In genomic region chr2:75055187-75055543, GRCm38 (mm10) we compare ENCODE assay signal across 8 mouse cellular contexts.
DNase-seq lines count a peak whose midpoint lies in the region; ATAC-seq and TF ChIP-seq lines count a peak whose summit lies in the region.

No protein-coding gene starts in this region.

- H3K27me3 ChIP-seq in forebrain, embryonic 14.5 days (replicated peaks; ENCODE audit: control insufficient read depth, insufficient read depth, low read length) = 0 out of 2 replicates have a peak, but pooled peaks cover 5% of the 10 kb centered on the region
- H3K27me3 ChIP-seq in hindbrain, embryonic 16.5 days (replicated peaks; ENCODE audit: control insufficient read depth, insufficient read depth, low read length) = no peaks in the 10 kb centered on the region; the same call in 1 of the 2 replicates
- H3K27me3 ChIP-seq in limb, embryonic 13.5 days = peaks cover 77% of the 10 kb centered on the region
- no peaks in the 10 kb centered on the region for H3K27me3 ChIP-seq in midbrain, postnatal 0 days (ENCODE audit: insufficient read depth, low read length)

- H3K4me2 ChIP-seq in forebrain, embryonic 14.5 days (ENCODE audit: low read length) = peak overlapping the region; percentile 64
- peak overlapping the region; percentile 71 for H3K4me2 ChIP-seq in hindbrain, embryonic 16.5 days (ENCODE audit: low read length)
- H3K4me2 ChIP-seq in limb, embryonic 13.5 days (replicated peaks) = peak overlapping the region; percentile 67
- H3K4me2 ChIP-seq in midbrain, postnatal 0 days (ENCODE audit: low read depth, low read length, poor library complexity, severe bottlenecking) = peak overlapping the region; percentile 50

- under 1% methylated on average over 6 of the region's 6 CpGs for WGBS in forebrain, embryonic 14.5 days
- WGBS in hindbrain, embryonic 16.5 days = under 1% methylated on average over 6 of the region's 6 CpGs
- WGBS in limb, embryonic 13.5 days = under 1% methylated on average over 6 of the region's 6 CpGs
- 0% methylated on average over 6 of the region's 6 CpGs for WGBS in midbrain, postnatal 0 days

- H3K9ac ChIP-seq in forebrain, embryonic 14.5 days (ENCODE audit: low read length) = peak overlapping the region; percentile 56
- H3K9ac ChIP-seq in hindbrain, embryonic 16.5 days (ENCODE audit: low read depth, low read length) = peak overlapping the region; percentile 55; the same call in 1 of the 2 replicates
- H3K9ac ChIP-seq in limb, embryonic 13.5 days = peak overlapping the region; percentile 53; the same call in 1 of the 2 replicates
- H3K9ac ChIP-seq in midbrain, postnatal 0 days (replicated peaks; ENCODE audit: low read length, poor library complexity, severe bottlenecking) = no peak overlapping the region

- no peaks in the 10 kb centered on the region for H3K9me3 ChIP-seq in forebrain, embryonic 14.5 days (replicated peaks; ENCODE audit: control insufficient read depth, low read length)
- H3K9me3 ChIP-seq in hindbrain, embryonic 16.5 days (ENCODE audit: control insufficient read depth, low read length) = no peaks in the 10 kb centered on the region
- no peaks in the 10 kb centered on the region for H3K9me3 ChIP-seq in limb, embryonic 13.5 days
- no peaks in the 10 kb centered on the region for H3K9me3 ChIP-seq in midbrain, postnatal 0 days (ENCODE audit: low read length)

- H3K4me1 ChIP-seq in forebrain, embryonic 14.5 days (ENCODE audit: control insufficient read depth, insufficient read depth, low read length) = 0 out of 2 replicates have a peak, but pooled peaks cover 3% of the 10 kb centered on the region
- peaks cover 4% of the 10 kb centered on the region; the same call in 1 of the 2 replicates for H3K4me1 ChIP-seq in hindbrain, embryonic 16.5 days (ENCODE audit: control insufficient read depth, insufficient read depth, low read depth, low read length)
- H3K4me1 ChIP-seq in limb, embryonic 13.5 days = peaks cover 6% of the 10 kb centered on the region
- 0 out of 2 replicates have a peak, but pooled peaks cover 4% of the 10 kb centered on the region for H3K4me1 ChIP-seq in midbrain, postnatal 0 days (ENCODE audit: insufficient read depth, low read length)

- H3K4me3 ChIP-seq in forebrain, embryonic 14.5 days (ENCODE audit: low read depth, low read length) = peak overlapping the region; percentile 31
- H3K4me3 ChIP-seq in hindbrain, embryonic 16.5 days (ENCODE audit: low read length) = peak overlapping the region; percentile 35
- peak overlapping the region; percentile 34 for H3K4me3 ChIP-seq in limb, embryonic 13.5 days
- H3K4me3 ChIP-seq in midbrain, postnatal 0 days (ENCODE audit: low read depth, low read length) = peak overlapping the region; percentile 30

- TF ChIP-seq POLR2A in brain, embryonic 14.5 days (IDR thresholded peaks at IDR 0.05; ENCODE audit: borderline replicate concordance, extremely low read depth, insufficient read depth, insufficient read length, poor library complexity, severe bottlenecking) = no peak

- no peak overlapping the region for H3K27ac ChIP-seq in forebrain, embryonic 14.5 days (ENCODE audit: low read depth, low read length)
- no peak overlapping the region for H3K27ac ChIP-seq in hindbrain, embryonic 16.5 days (ENCODE audit: low read depth, low read length)
- no peak overlapping the region for H3K27ac ChIP-seq in limb, embryonic 13.5 days
- no peak overlapping the region for H3K27ac ChIP-seq in midbrain, postnatal 0 days (ENCODE audit: low read depth, low read length)

- peak; percentile 80; the same call in 1 of the 2 replicates for TF ChIP-seq CTCF in brain, embryonic 14.5 days (IDR thresholded peaks at IDR 0.05; ENCODE audit: borderline replicate concordance, extremely low read depth, insufficient read depth, insufficient read length)
- TF ChIP-seq CTCF in midbrain, postnatal 0 days (IDR thresholded peaks at IDR 0.05) = peak; percentile 94

- no peaks in the 10 kb centered on the region for H3K36me3 ChIP-seq in forebrain, embryonic 14.5 days (ENCODE audit: control insufficient read depth, insufficient read depth, low read length)
- H3K36me3 ChIP-seq in hindbrain, embryonic 16.5 days (ENCODE audit: control insufficient read depth, insufficient read depth, low read length) = no peaks in the 10 kb centered on the region
- no peaks in the 10 kb centered on the region for H3K36me3 ChIP-seq in limb, embryonic 13.5 days
- H3K36me3 ChIP-seq in midbrain, postnatal 0 days (ENCODE audit: insufficient read depth, low read length) = no peaks in the 10 kb centered on the region

- peak; percentile 21 to 57 for DNase-seq in right cerebral cortex, adult 2 months (ENCODE audit: low spot score in 2 of 2)
- no peak for DNase-seq in right cerebral cortex, postnatal 36 days (ENCODE audit: low spot score in 2 of 2)
- DNase-seq in brain, embryonic 14.5 days (ENCODE audit: low read depth) = peak; percentile 84
- DNase-seq in forebrain, embryonic 14.5 days (ENCODE audit: low spot score) = peak; percentile 87
- DNase-seq in midbrain, postnatal 0 days (ENCODE audit: low spot score) = peak; percentile 80
- DNase-seq in thymus, postnatal 25 days = peak; percentile 52

- peak; percentile 72 for ATAC-seq in forebrain, embryonic 14.5 days
- peak; percentile 54; the same call in 1 of the 2 replicates for ATAC-seq in hindbrain, embryonic 16.5 days
- 0 out of 2 replicates have a peak, but pooled peaks have one; percentile 28 for ATAC-seq in limb, embryonic 13.5 days (ENCODE audit: low FRiP score, low read depth)
- no peak; the same call in 1 of the 2 replicates for ATAC-seq in midbrain, postnatal 0 days (ENCODE audit: low FRiP score)

Comparison
In these comparisons a context has a peak if more than half of its experiments do, and no peak if none do; other contexts are left out.
1. DNase-seq: peak in right cerebral cortex, adult 2 months (2 of 2), brain, embryonic 14.5 days (single experiment), forebrain, embryonic 14.5 days (single experiment), midbrain, postnatal 0 days (single experiment) and thymus, postnatal 25 days (single experiment); none in right cerebral cortex, postnatal 36 days (0 of 2).
2. Peak in every context shown above with its lines, with median percentiles within 50 percentile points of each other: H3K4me2 ChIP-seq and H3K4me3 ChIP-seq.